Mouse (Mus musculus): ENCODE measurements around the gene Triobp.
"Not testable (repeated sequence)": the region's sequence is repeated elsewhere in the genome, so short reads cannot be mapped to it uniquely, and the experiment has no call there.

Gene Triobp

GRCm38 (mm10) chr15:79030551-79031435, 83.3 kb downstream of the Triobp start:
- DNase-seq (ENCODE audit: low spot score in 2 of 2) = peak; percentile 61 to 74

- not testable (repeated sequence) for DNase-seq (ENCODE audit: low spot score in 2 of 2)
These were observed 84.4 kb downstream of the Triobp start for GRCm38 (mm10) chr15:79031908-79032307.

- peak; percentile 74 to 93 for DNase-seq (ENCODE audit: low spot score in 2 of 2)
These were observed 90.4 kb downstream of the Triobp start for GRCm38 (mm10) chr15:79037913-79038328.

GRCm38 (mm10) chr15:79038331-79038730, 90.8 kb downstream of the Triobp start:
- DNase-seq (ENCODE audit: low spot score in 2 of 2) = no peak

GRCm38 (mm10) chr15:79038853-79039252, 91.3 kb downstream of the Triobp start:
- peak; percentile 88 to 93 for DNase-seq (ENCODE audit: low spot score in 2 of 2)

- no peak for DNase-seq (ENCODE audit: low spot score in 2 of 2)
These were observed 93.2 kb downstream of the Triobp start for GRCm38 (mm10) chr15:79040501-79041416.

- no peak for DNase-seq (ENCODE audit: low spot score in 2 of 2)
These were observed 94.1 kb downstream of the Triobp start, which contains the start of gene Galr3 for GRCm38 (mm10) chr15:79041585-79041984. Gene Galr3 (plus strand): TSS chr15:79041885.

GRCm38 (mm10) chr15:79042721-79043491, 95.4 kb downstream of the Triobp start:
- no peak for DNase-seq (ENCODE audit: low spot score in 2 of 2)

- no peak for DNase-seq (ENCODE audit: low spot score in 2 of 2)
These were observed 97.3 kb downstream of the Triobp start for GRCm38 (mm10) chr15:79044837-79045236.

GRCm38 (mm10) chr15:79048186-79048585, 100.7 kb downstream of the Triobp start:
- no peak for DNase-seq (ENCODE audit: low spot score in 2 of 2)

- DNase-seq (ENCODE audit: low spot score in 2 of 2) = no peak
These were observed 102.8 kb downstream of the Triobp start for GRCm38 (mm10) chr15:79050160-79050845.

GRCm38 (mm10) chr15:79050964-79051363, 103.4 kb downstream of the Triobp start:
- no peak for DNase-seq (ENCODE audit: low spot score in 2 of 2)

GRCm38 (mm10) chr15:79051461-79052360, 104.2 kb downstream of the Triobp start:
- no peak for DNase-seq (ENCODE audit: low spot score in 2 of 2)

- no peak for DNase-seq (ENCODE audit: low spot score in 2 of 2)
These were observed 104.8 kb downstream of the Triobp start for GRCm38 (mm10) chr15:79052366-79052765.

All from spleen, postnatal 4 days (tissue).